Comparison of ENCODE assay signal across 8 mouse cellular contexts in the genomic region with DNA sequence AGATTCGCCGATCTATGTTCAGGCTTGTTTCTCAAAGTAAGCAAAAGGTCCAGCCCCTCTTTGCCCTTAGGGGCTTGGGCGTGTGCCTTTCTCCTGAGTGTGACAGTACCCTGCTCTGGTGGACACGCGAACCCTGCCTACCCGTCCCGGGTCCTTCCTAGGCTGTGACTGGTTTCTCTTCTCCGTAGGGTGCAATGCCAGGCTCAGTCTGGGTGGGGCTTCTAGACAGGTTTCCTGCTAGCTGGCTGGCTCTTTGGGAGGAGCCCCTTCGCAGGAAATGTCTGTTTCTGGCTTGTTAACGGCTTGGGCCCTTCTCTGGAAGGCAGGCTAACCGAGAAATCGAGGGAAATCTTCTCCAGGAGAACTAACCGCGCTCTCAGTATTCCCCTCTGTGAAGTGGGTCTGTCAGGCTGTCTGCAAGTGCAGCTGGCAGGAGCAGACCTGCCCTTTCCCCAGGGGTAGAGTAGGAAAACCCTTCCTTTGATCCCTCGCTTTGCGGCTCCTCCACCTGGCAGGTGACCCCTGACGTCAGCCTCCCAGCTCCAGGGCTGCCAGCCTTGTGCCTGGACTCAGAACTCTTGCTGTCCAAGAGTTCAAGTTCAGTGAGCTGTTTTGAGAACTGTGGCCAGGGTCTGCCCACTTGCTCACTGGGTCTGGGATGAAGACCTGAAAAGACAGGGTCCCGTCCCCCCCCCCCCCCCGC. TPM values are rescaled to one million over a fixed set of nuclear protein-coding genes. Genes with fewer than 3 reads are reported as not detected.
DNase-seq lines count a peak whose midpoint lies in the region; ATAC-seq and TF ChIP-seq lines count a peak whose summit lies in the region.

No protein-coding gene starts in this region.

- peaks cover 36% of the 10 kb centered on the region for H3K27me3 ChIP-seq in forebrain, embryonic 14.5 days (replicated peaks; ENCODE audit: control insufficient read depth, insufficient read depth, low read length)
- H3K27me3 ChIP-seq in intestine, postnatal 0 days (replicated peaks; ENCODE audit: control insufficient read depth, insufficient read depth, low read length) = no peaks in the 10 kb centered on the region
- H3K27me3 ChIP-seq in small intestine, adult 2 months (ENCODE audit: control insufficient read depth, insufficient read depth, low read length) = peaks cover 5% of the 10 kb centered on the region; the same call in 1 of the 2 replicates

- no peaks in the 10 kb centered on the region for H3K9me3 ChIP-seq in forebrain, embryonic 14.5 days (replicated peaks; ENCODE audit: control insufficient read depth, low read length)
- H3K9me3 ChIP-seq in intestine, postnatal 0 days (ENCODE audit: control insufficient read depth) = no peaks in the 10 kb centered on the region

- H3K27ac ChIP-seq in layer of hippocampus, adult 2 months = peak overlapping the region; percentile 73
- H3K27ac ChIP-seq in forebrain, embryonic 14.5 days (ENCODE audit: low read depth, low read length) = no peak overlapping the region
- peak overlapping the region; percentile 61; the same call in 1 of the 2 replicates for H3K27ac ChIP-seq in intestine, postnatal 0 days (ENCODE audit: low read depth, low read length)
- H3K27ac ChIP-seq in small intestine, adult 2 months (ENCODE audit: insufficient read depth, low read depth, low read length) = no peak overlapping the region

- peak overlapping the region; percentile 80 for H3K4me2 ChIP-seq in forebrain, embryonic 14.5 days (ENCODE audit: low read length)
- H3K4me2 ChIP-seq in intestine, postnatal 0 days (replicated peaks; ENCODE audit: low read depth) = peak overlapping the region; percentile 83

- H3K36me3 ChIP-seq in forebrain, embryonic 14.5 days (ENCODE audit: control insufficient read depth, insufficient read depth, low read length) = no peaks in the 10 kb centered on the region
- H3K36me3 ChIP-seq in intestine, postnatal 0 days (ENCODE audit: control insufficient read depth, insufficient read depth) = peaks cover 10% of the 10 kb centered on the region; the same call in 1 of the 2 replicates
- H3K36me3 ChIP-seq in small intestine, adult 2 months (ENCODE audit: control insufficient read depth, insufficient read depth, low read length) = no peaks in the 10 kb centered on the region

- H3K4me1 ChIP-seq in forebrain, embryonic 14.5 days (ENCODE audit: control insufficient read depth, insufficient read depth, low read length) = peaks cover 8% of the 10 kb centered on the region; the same call in 1 of the 2 replicates
- H3K4me1 ChIP-seq in intestine, postnatal 0 days (replicated peaks; ENCODE audit: control insufficient read depth, insufficient read depth, low read length) = no peaks in the 10 kb centered on the region
- H3K4me1 ChIP-seq in lung, adult 2 months (ENCODE audit: control insufficient read depth, insufficient read depth, low read length) = peaks cover 2% of the 10 kb centered on the region; the same call in 1 of the 2 replicates
- H3K4me1 ChIP-seq in small intestine, adult 2 months (ENCODE audit: control insufficient read depth, insufficient read depth, insufficient read length, low read length) = peaks cover 8% of the 10 kb centered on the region; the same call in 1 of the 2 replicates

- H3K4me3 ChIP-seq in layer of hippocampus, adult 2 months = peak overlapping the region; percentile 61
- H3K4me3 ChIP-seq in forebrain, embryonic 14.5 days (ENCODE audit: low read depth, low read length) = peak overlapping the region; percentile 38
- peak overlapping the region; percentile 50 for H3K4me3 ChIP-seq in intestine, postnatal 0 days (ENCODE audit: low read depth, low read length)
- peak overlapping the region; percentile 67 for H3K4me3 ChIP-seq in lung, adult 2 months (replicated peaks; ENCODE audit: extremely low read depth, low read depth, low read length)
- peak overlapping the region; percentile 56 for H3K4me3 ChIP-seq in small intestine, adult 2 months (ENCODE audit: low read depth, low read length)

- WGBS in forebrain, embryonic 14.5 days = 9% methylated on average over 18 of the region's 19 CpGs
- WGBS in intestine, postnatal 0 days = 6% methylated on average over 18 of the region's 19 CpGs
- 7% methylated on average over 19 of the region's 19 CpGs for WGBS in lung, adult 2 months
- 4% methylated on average over 19 of the region's 19 CpGs for WGBS in small intestine, adult 2 months

- peak; percentile 91; the same call in 1 of the 2 replicates for TF ChIP-seq POLR2A in lung, adult 2 months (IDR thresholded peaks at IDR 0.05; ENCODE audit: borderline replicate concordance, extremely low read depth, low read depth, low read length)
- TF ChIP-seq POLR2A in small intestine, adult 2 months (IDR thresholded peaks at IDR 0.05; ENCODE audit: low read depth, low read length) = no peak

- DNase-seq in layer of hippocampus, adult 2 months (ENCODE audit: low spot score in 2 of 2) = no peak
- no peak for DNase-seq in layer of hippocampus, postnatal 36 days
- no peak for DNase-seq in forebrain, embryonic 14.5 days (ENCODE audit: low spot score)
- peak; percentile 46 for DNase-seq in lung, adult 2 months
- no peak for DNase-seq in Muller cell, postnatal 12 days (ENCODE audit: inconsistent ontology term)
- no peak for DNase-seq in adrenal gland, postnatal 10 days

- H3K9ac ChIP-seq in forebrain, embryonic 14.5 days (ENCODE audit: low read length) = no peak overlapping the region
- H3K9ac ChIP-seq in intestine, postnatal 0 days (ENCODE audit: low read depth, low read length) = peak overlapping the region; percentile 58

- ATAC-seq in forebrain, embryonic 14.5 days = no peak
- peak; percentile 55 for ATAC-seq in intestine, postnatal 0 days

- no peak for TF ChIP-seq CTCF in layer of hippocampus, adult 2 months (conservative IDR thresholded peaks at IDR 0.05)
- no peak for TF ChIP-seq CTCF in intestine, postnatal 0 days (IDR thresholded peaks at IDR 0.05; ENCODE audit: low read depth)
- no peak for TF ChIP-seq CTCF in lung, adult 2 months (IDR thresholded peaks at IDR 0.05; ENCODE audit: insufficient read depth, low read length)
- TF ChIP-seq CTCF in small intestine, adult 2 months (IDR thresholded peaks at IDR 0.05; ENCODE audit: extremely low read depth, insufficient read length, insufficient replicate concordance, low read depth, low read length) = no peak

RNA-seq across cellular contexts. Expression of gene Ass1, which starts 0.8 kb away (rescaled TPM):
- total RNA-seq in layer of hippocampus, adult 2 months (2021) = 10 to 100 TPM; 27.5 to 27.7 TPM
- total RNA-seq in layer of hippocampus, postnatal 36 days (2021) = 10 to 100 TPM; 19.5 to 21.8 TPM
- 6.3 and 6.9 TPM in 2 replicates for polyA plus RNA-seq in forebrain, embryonic 14.5 days (2014; fragmentation: Nextera tagmentation; extraction: Ambion mirVana)
- 492 and 545 TPM in 2 replicates for polyA plus RNA-seq in intestine, postnatal 0 days (2015; fragmentation: Nextera tagmentation; extraction: Ambion mirVana)
- polyA plus RNA-seq in lung, adult 2 months (2012; rRNA removed) = 14.3 and 18.2 TPM in 2 replicates
- 4.3 and 5.2 TPM in 2 replicates for polyA plus RNA-seq in small intestine, adult 2 months (2012; rRNA removed)
- total RNA-seq in adrenal gland, postnatal 10 days (2021) = 100 to 1,000 TPM in 1 of 2 experiments, 10 to 100 TPM in 1; 61.2 to 175 TPM

Comparison
In these comparisons a context has a peak if more than half of its experiments do, and no peak if none do; other contexts are left out.
1. H3K27ac ChIP-seq: peak in layer of hippocampus, adult 2 months (single experiment) and intestine, postnatal 0 days (single experiment); none in forebrain, embryonic 14.5 days (single experiment) and small intestine, adult 2 months (single experiment).
2. RNA of gene Ass1, which starts 0.8 kb away (polyA plus RNA-seq): 492 to 545 TPM in intestine, postnatal 0 days; 14.3 to 18.2 TPM in lung, adult 2 months, 6.3 to 6.9 TPM in forebrain, embryonic 14.5 days and 4.3 to 5.2 TPM in small intestine, adult 2 months; every median in the first group is over 10 times any median in the second.
3. Peak in every context shown above with its lines, with median percentiles within 50 percentile points of each other: H3K4me3 ChIP-seq.